Mouse (Mus musculus) kidney, embryonic 15.5 days (tissue): Measurements from ENCODE around the gene Spata31d1d. TPM values are rescaled to one million over a fixed set of nuclear protein-coding genes. Genes with fewer than 3 reads are reported as not detected.
A peak's percentile ranks its signal among the peaks of the same experiment; 100 is the strongest.
"Not testable (repeated sequence)": the region's sequence is repeated elsewhere in the genome, so short reads cannot be mapped to it uniquely, and the experiment has no call there.

Experiments used
- ATAC-seq: fragments of 200-750 bp; cut with Nextera tagmentation; replicated peaks from 2 replicates; pipeline ENCODE4 v1.8.0; 2017; ENCODE audit warnings: moderate TSS enrichment; ENCODE audit not compliant: low FRiP score
- H3K27ac ChIP-seq: fragments of 300-500 bp; sonication (generic); 2 replicates; pipeline ENCODE4 v1.5.1; 2015; ENCODE audit warnings: mild to moderate bottlenecking, inconsistent platforms
- H3K27me3 ChIP-seq: fragments of 300-500 bp; sonication (generic); 2 replicates; pipeline ENCODE4 v1.6.1; 2015; ENCODE audit warnings: inconsistent platforms
- H3K36me3 ChIP-seq: fragments of 300-500 bp; sonication (generic); 2 replicates; pipeline ENCODE4 v1.6.1; 2015; ENCODE audit warnings: inconsistent platforms
- H3K4me1 ChIP-seq: fragments of 300-500 bp; sonication (generic); 2 replicates; pipeline ENCODE4 v1.6.1; 2015; ENCODE audit warnings: inconsistent platforms
- H3K4me2 ChIP-seq: fragments of 300-500 bp; sonication (generic); 2 replicates; pipeline ENCODE4 v1.6.1; 2015; ENCODE audit warnings: moderate library complexity, mild to moderate bottlenecking, inconsistent platforms
- H3K4me3 ChIP-seq: fragments of 300-500 bp; sonication (generic); replicated peaks from 2 replicates; pipeline ENCODE4 v1.5.1; 2015; ENCODE audit warnings: mild to moderate bottlenecking, inconsistent platforms
- H3K9ac ChIP-seq: fragments of 300-500 bp; sonication (generic); 2 replicates; pipeline ENCODE4 v1.6.1; 2015; ENCODE audit warnings: mild to moderate bottlenecking, inconsistent platforms
- H3K9me3 ChIP-seq: fragments of 300-500 bp; sonication (generic); replicated peaks from 2 replicates; pipeline ENCODE4 v1.6.1; 2016; ENCODE audit warnings: inconsistent platforms
- WGBS: fragments of 180-500 bp; shearing (Covaris S2); methylation state at CpG from one replicate; pipeline ENCODE4 v1.1.7; 2015; ENCODE audit warnings: mixed read lengths; 5-methylcytosine and 5-hydroxymethylcytosine counted together
- polyA plus RNA-seq: library from polyadenylated mRNA; unstranded; fragments of >200 nt; fragmentation: Nextera tagmentation; extraction: Ambion mirVana; gene quantifications from 2 replicates; pipeline ENCODE4 v1.2.1, GENCODE M21; 2015

The Spata31d1d gene
- not detected in 2 replicates for polyA plus RNA-seq

- Histone ChIP-seq H3K9ac (no peak within 1 kb of the TSS), H3K27me3 (0 out of 2 replicates have a peak, but pooled peaks cover 2% of the 10 kb centered on the region), H3K4me3 (no peak within 1 kb of the TSS), H3K36me3 (no peaks in the 10 kb centered on the region), H3K4me2 (no peak within 1 kb of the TSS), H3K27ac (no peak within 1 kb of the TSS), H3K4me1 (peaks cover 6% of the 10 kb centered on the region), H3K9me3 (no peaks in the 10 kb centered on the region)
- no peak for ATAC-seq
- WGBS: 46% methylated on average over 7 of the region's 7 CpGs
Observed at GRCm38 (mm10) chr13:59731652-59732051, at the start of gene Spata31d1d. TSS of gene Spata31d1d (minus strand) at chr13:59731752.

DNA sequence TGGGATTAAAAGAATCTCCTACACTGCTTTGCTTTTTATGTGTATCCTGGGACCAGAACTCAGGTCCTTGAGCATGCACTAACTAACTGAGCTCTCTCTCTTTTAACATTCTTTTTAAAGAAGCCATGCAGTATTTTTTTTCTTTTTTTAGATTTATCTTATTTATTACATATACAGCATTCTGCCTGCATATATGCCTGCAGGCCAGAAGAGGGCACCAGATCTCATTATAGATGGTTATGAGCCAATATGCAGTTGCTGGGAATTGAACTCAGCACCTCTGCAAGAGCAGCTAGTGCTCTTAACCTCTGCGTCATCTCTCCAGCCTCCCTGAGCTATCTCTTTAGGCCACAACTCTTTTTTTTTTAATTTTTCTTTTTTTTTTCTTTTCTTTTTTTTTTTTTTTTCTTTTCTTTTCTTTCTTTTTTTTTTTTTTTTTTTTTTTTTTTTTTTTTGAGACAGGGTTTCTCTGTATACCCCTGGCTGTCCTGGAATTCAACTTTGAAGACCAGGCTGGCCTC, 48.3 kb upstream of the Spata31d1d start:
- ATAC-seq, H3K9me3 ChIP-seq, H3K4me3 ChIP-seq, H3K4me2 ChIP-seq, H3K27ac ChIP-seq, H3K9ac ChIP-seq, H3K4me1 ChIP-seq, H3K27me3 ChIP-seq: not testable (repeated sequence)
- peaks cover 99% of the 10 kb centered on the region for H3K36me3 ChIP-seq
- WGBS: 95% methylated on average over 1 of the region's 1 CpGs

GRCm38 (mm10) chr13:59779213-59779612, 47.7 kb upstream of the Spata31d1d start:
- no peaks in the 10 kb centered on the region for H3K9me3 ChIP-seq

GRCm38 (mm10) chr13:59775168-59775567, 43.6 kb upstream of the Spata31d1d start:
- Histone ChIP-seq H3K4me1 (peaks cover 14% of the 10 kb centered on the region), H3K4me3 (no peak overlapping the region), H3K36me3 (peaks cover 81% of the 10 kb centered on the region), H3K27ac (no peak overlapping the region), H3K9ac (no peak overlapping the region), H3K27me3 (no peaks in the 10 kb centered on the region), H3K9me3 (no peaks in the 10 kb centered on the region), H3K4me2 (no peak overlapping the region)
- WGBS: 84% methylated on average over 3 of the region's 3 CpGs
- ATAC-seq: no peak

More at GRCm38 (mm10) chr13:59779213-59779612, 47.7 kb upstream of the Spata31d1d start:
- peaks cover 96% of the 10 kb centered on the region for H3K36me3 ChIP-seq
- H3K27me3 ChIP-seq: no peaks in the 10 kb centered on the region
- no peaks in the 10 kb centered on the region for H3K4me1 ChIP-seq
- no peak overlapping the region for H3K4me2 ChIP-seq
- no peak for ATAC-seq
- 88% methylated on average over 4 of the region's 4 CpGs for WGBS
- no peak overlapping the region for H3K9ac ChIP-seq
- H3K27ac ChIP-seq: no peak overlapping the region
- no peak overlapping the region for H3K4me3 ChIP-seq

GRCm38 (mm10) chr13:59771257-59771656, 39.7 kb upstream of the Spata31d1d start:
- peaks cover 43% of the 10 kb centered on the region for H3K36me3 ChIP-seq
- H3K4me3 ChIP-seq: peak overlapping the region; percentile 89; the same call in 1 of the 2 replicates
- H3K27ac ChIP-seq: peak overlapping the region; percentile 100
- WGBS: 53% methylated on average over 9 of the region's 9 CpGs
- H3K27me3 ChIP-seq: no peaks in the 10 kb centered on the region
- peak overlapping the region; percentile 78 for H3K4me2 ChIP-seq
- H3K9me3 ChIP-seq: no peaks in the 10 kb centered on the region
- H3K9ac ChIP-seq: no peak overlapping the region
- ATAC-seq: no peak
- peaks cover 39% of the 10 kb centered on the region for H3K4me1 ChIP-seq

GRCm38 (mm10) chr13:59770847-59771246, 39.3 kb upstream of the Spata31d1d start:
- Histone ChIP-seq H3K27me3 (no peaks in the 10 kb centered on the region), H3K9ac (peak overlapping the region; percentile 68; the same call in 1 of the 2 replicates), H3K4me3 (peak overlapping the region; percentile 89; the same call in 1 of the 2 replicates), H3K9me3 (no peaks in the 10 kb centered on the region), H3K4me2 (peak overlapping the region; percentile 78), H3K4me1 (peaks cover 44% of the 10 kb centered on the region), H3K36me3 (peaks cover 39% of the 10 kb centered on the region), H3K27ac (peak overlapping the region; percentile 100)
- no peak for ATAC-seq
- WGBS: 60% methylated on average over 9 of the region's 9 CpGs

GRCm38 (mm10) chr13:59770164-59770562, 38.6 kb upstream of the Spata31d1d start:
- Histone ChIP-seq H3K27ac (peak overlapping the region; percentile 100), H3K4me1 (peaks cover 48% of the 10 kb centered on the region), H3K36me3 (peaks cover 33% of the 10 kb centered on the region), H3K4me3 (peak overlapping the region; percentile 89), H3K4me2 (peak overlapping the region; percentile 78), H3K9ac (peak overlapping the region; percentile 68), H3K9me3 (no peaks in the 10 kb centered on the region), H3K27me3 (no peaks in the 10 kb centered on the region)
- under 1% methylated on average over 28 of the region's 28 CpGs for WGBS
- peak; percentile 84 for ATAC-seq

DNA sequence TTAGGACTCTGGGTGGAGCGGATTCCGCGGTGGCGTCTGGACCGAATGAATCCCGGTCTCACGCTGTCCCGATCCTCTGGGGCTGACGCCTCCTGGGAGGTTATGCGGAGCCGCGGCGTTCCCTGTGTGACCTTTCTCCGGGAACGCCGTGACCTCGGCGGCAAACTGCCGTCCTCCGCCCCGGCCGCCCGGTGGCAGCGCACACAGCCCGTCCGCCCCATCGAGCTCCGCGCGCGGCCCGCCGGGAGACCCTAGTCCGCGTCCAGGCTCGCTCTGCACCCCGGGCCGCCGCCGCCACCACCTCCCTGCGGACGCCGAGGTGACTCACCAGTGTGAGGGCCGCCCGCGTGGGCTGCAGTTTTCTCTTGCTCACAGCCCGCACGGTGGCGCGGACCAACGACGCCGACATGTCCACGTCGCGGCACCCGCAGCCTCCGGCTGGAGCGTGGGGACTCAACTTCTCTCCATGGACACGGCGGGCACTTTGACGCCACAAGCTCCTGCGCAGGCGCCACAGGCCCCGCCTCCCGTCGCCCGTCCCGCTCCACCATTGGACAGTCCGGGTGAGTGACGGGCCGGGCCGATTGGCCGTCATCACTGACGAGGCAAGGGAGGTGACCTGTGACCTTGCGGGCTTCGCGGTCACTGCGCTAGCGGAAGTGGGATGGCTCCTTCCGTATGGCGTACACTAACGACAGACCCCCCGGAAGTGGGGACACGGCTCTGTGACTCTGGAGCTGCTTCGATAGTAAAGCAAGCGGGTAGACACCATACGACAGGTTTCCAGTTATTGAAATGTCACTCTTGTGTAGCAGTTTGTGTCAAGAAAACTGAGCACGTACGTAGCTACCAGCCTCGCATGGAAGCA, 38.0 kb upstream of the Spata31d1d start, which contains the start of gene Isca1:
Isca1 (minus strand) TSS at position 515 of the 868 bp plus-strand sequence.
- Histone ChIP-seq H3K4me1 (peaks cover 48% of the 10 kb centered on the region), H3K4me2 (peak within 1 kb of the TSS; percentile 78), H3K4me3 (peak within 1 kb of the TSS; percentile 89), H3K36me3 (peaks cover 27% of the 10 kb centered on the region), H3K27ac (peak within 1 kb of the TSS; percentile 100), H3K27me3 (no peaks in the 10 kb centered on the region), H3K9ac (peak within 1 kb of the TSS; percentile 92), H3K9me3 (no peaks in the 10 kb centered on the region)
- ATAC-seq: peak; percentile 97
- whole genome bisulfite sequencing: under 1% methylated on average over 90 of the region's 91 CpGs

GRCm38 (mm10) chr13:59768531-59768930, 37.0 kb upstream of the Spata31d1d start:
- H3K4me1 ChIP-seq: peaks cover 51% of the 10 kb centered on the region
- H3K4me3 ChIP-seq: peak overlapping the region; percentile 89
- no peaks in the 10 kb centered on the region for H3K9me3 ChIP-seq
- WGBS: 33% methylated on average over 13 of the region's 13 CpGs
- H3K27me3 ChIP-seq: no peaks in the 10 kb centered on the region
- peaks cover 21% of the 10 kb centered on the region for H3K36me3 ChIP-seq
- H3K4me2 ChIP-seq: peak overlapping the region; percentile 78
- peak overlapping the region; percentile 100; the same call in 1 of the 2 replicates for H3K27ac ChIP-seq
- no peak for ATAC-seq
- H3K9ac ChIP-seq: peak overlapping the region; percentile 92

DNA sequence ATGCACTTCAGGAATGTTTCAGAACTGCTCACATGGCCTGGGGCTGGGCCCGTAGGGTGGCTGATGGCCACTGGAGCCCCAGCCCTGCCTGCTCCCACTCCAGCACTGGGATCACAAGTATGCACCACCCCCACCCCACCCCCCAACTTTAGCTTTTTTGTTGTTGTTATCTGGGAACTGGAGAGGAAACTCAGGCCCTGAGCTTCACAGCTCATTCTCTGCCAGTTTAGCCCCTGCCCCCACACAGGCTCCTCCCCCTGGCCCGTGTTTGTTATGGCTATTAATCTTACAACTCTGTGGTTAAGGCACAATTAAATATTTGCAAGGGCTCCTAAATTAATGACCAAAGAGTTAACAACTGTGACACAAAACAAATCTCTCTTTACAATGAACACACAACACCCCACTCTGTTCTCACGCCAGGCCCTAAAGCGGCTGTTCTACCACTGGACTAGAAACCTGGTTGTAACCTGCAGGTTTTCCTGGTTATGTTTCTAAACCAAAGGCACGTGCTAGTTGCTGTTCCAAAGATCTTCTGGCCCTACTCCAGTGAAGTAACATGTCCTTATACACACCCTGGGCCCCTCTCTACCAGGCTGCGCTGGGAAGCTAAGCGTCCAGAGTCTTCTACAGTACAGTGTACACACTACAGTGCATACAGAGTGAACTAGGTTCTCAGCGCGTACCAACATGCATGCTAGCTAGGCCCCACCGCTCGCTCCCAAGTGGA, 35.4 kb upstream of the Spata31d1d start:
- peaks cover 51% of the 10 kb centered on the region for H3K4me1 ChIP-seq

GRCm38 (mm10) chr13:59762791-59763190, 31.2 kb upstream of the Spata31d1d start:
- no peak overlapping the region for H3K9ac ChIP-seq
- no peaks in the 10 kb centered on the region for H3K27me3 ChIP-seq
- peaks cover 55% of the 10 kb centered on the region for H3K36me3 ChIP-seq
- H3K4me3 ChIP-seq: no peak overlapping the region
- WGBS: 93% methylated on average over 7 of the region's 7 CpGs
- H3K4me2 ChIP-seq: no peak overlapping the region
- peaks cover 27% of the 10 kb centered on the region for H3K4me1 ChIP-seq
- ATAC-seq: no peak
- H3K27ac ChIP-seq: no peak overlapping the region
- no peaks in the 10 kb centered on the region for H3K9me3 ChIP-seq

More for the DNA sequence above, 35.4 kb upstream of the Spata31d1d start:
- Histone ChIP-seq H3K9me3 (no peaks in the 10 kb centered on the region), H3K36me3 (peaks cover 19% of the 10 kb centered on the region), H3K4me3 (peak overlapping the region; percentile 14), H3K27me3 (no peaks in the 10 kb centered on the region), H3K27ac (peak overlapping the region; percentile 80), H3K4me2 (peak overlapping the region; percentile 78), H3K9ac (peak overlapping the region; percentile 17; the same call in 1 of the 2 replicates)
- ATAC-seq: no peak
- WGBS: 45% methylated on average over 11 of the region's 11 CpGs
